Mouse (Mus musculus) liver, adult 2 months (tissue): ENCODE data around the gene Tomm22.

Source experiments
- CTCF ChIP-seq: fragments of 200-500 bp; IDR thresholded peaks from 2 replicates; pipeline ENCODE4 v1.5.1; 2011; ENCODE audit warnings: low read depth, low read length, control low read depth
- POLR2A ChIP-seq: fragments of 200-500 bp; IDR thresholded peaks from 2 replicates; pipeline ENCODE4 v1.6.1; 2011; ENCODE audit warnings: low read length, control low read depth; ENCODE audit not compliant: insufficient read depth; ENCODE audit errors: extremely low read depth

GRCm38 (mm10) chr15:79630471-79630870 is 40.2 kb upstream of the Tomm22 start:
- TF ChIP-seq POLR2A (no peak), CTCF (no peak)
